Mouse (Mus musculus) limb, embryonic 15.5 days (tissue): ENCODE measurements around the gene Itch. TPM values are rescaled to one million over a fixed set of nuclear protein-coding genes. Genes with fewer than 3 reads are reported as not detected.
A peak's percentile ranks its signal among the peaks of the same experiment; 100 is the strongest.

Experiments used
- ATAC-seq: fragments of 200-750 bp; cut with Nextera tagmentation; 2 replicates; pipeline ENCODE4 v1.8.0; 2017; ENCODE audit warnings: low read depth, moderate TSS enrichment; ENCODE audit not compliant: insufficient number of reproducible peaks, low FRiP score, low TSS enrichment
- H3K27ac ChIP-seq: fragments of 300-500 bp; sonication (generic); 2 replicates; pipeline ENCODE4 v1.5.1; 2015; ENCODE audit warnings: moderate library complexity, mild to moderate bottlenecking, inconsistent platforms
- H3K27me3 ChIP-seq: fragments of 300-500 bp; sonication (generic); 2 replicates; pipeline ENCODE4 v1.6.1; 2015; ENCODE audit warnings: inconsistent platforms
- H3K36me3 ChIP-seq: fragments of 300-500 bp; sonication (generic); 2 replicates; pipeline ENCODE4 v1.6.1; 2015; ENCODE audit warnings: inconsistent platforms
- H3K4me1 ChIP-seq: fragments of 300-500 bp; sonication (generic); 2 replicates; pipeline ENCODE4 v1.6.1; 2015; ENCODE audit warnings: inconsistent platforms
- H3K4me2 ChIP-seq: fragments of 300-500 bp; sonication (generic); 2 replicates; pipeline ENCODE4 v1.6.1; 2015; ENCODE audit warnings: mild to moderate bottlenecking, inconsistent platforms
- H3K4me3 ChIP-seq: fragments of 300-500 bp; sonication (generic); 2 replicates; pipeline ENCODE4 v1.5.1; 2015; ENCODE audit warnings: mild to moderate bottlenecking, inconsistent platforms
- H3K9ac ChIP-seq: fragments of 300-500 bp; sonication (generic); 2 replicates; pipeline ENCODE4 v1.6.1; 2015; ENCODE audit warnings: inconsistent platforms
- H3K9me3 ChIP-seq: fragments of 300-500 bp; sonication (generic); 2 replicates; pipeline ENCODE4 v1.6.1; 2016; ENCODE audit warnings: inconsistent platforms
- WGBS: fragments of 180-500 bp; shearing (Covaris S2); methylation state at CpG from one replicate; pipeline ENCODE4 v1.1.7; 2015; 5-methylcytosine and 5-hydroxymethylcytosine counted together
- polyA plus RNA-seq: library from polyadenylated mRNA; unstranded; fragments of >200 nt; fragmentation: Nextera tagmentation; extraction: Ambion mirVana; gene quantifications from 2 replicates; pipeline ENCODE4 v1.2.1, GENCODE M21; 2015

Itch gene
- polyA plus RNA-seq, 1 experiment from 2014 or later, result 54.9 TPM

GRCm38 (mm10) chr2:155271957-155272356, 138.6 kb downstream of the Itch start:
- no peak overlapping the region for H3K9ac ChIP-seq
- H3K36me3 ChIP-seq, result no peaks in the 10 kb centered on the region
- H3K4me1 ChIP-seq, result peaks cover 9% of the 10 kb centered on the region
- WGBS, result 81% methylated on average over 6 of the region's 6 CpGs
- no peak overlapping the region for H3K27ac ChIP-seq
- no peak overlapping the region for H3K4me2 ChIP-seq
- no peaks in the 10 kb centered on the region for H3K27me3 ChIP-seq
- no peak overlapping the region for H3K4me3 ChIP-seq
- no peaks in the 10 kb centered on the region for H3K9me3 ChIP-seq
- no peak for ATAC-seq

- no peaks in the 10 kb centered on the region for H3K9me3 ChIP-seq
- WGBS, result 59% methylated on average over 10 of the region's 10 CpGs
- no peak overlapping the region for H3K4me2 ChIP-seq
- ATAC-seq, result no peak
- H3K4me1 ChIP-seq, result peaks cover 15% of the 10 kb centered on the region
- H3K27me3 ChIP-seq, result no peaks in the 10 kb centered on the region
- no peak overlapping the region for H3K4me3 ChIP-seq
- H3K36me3 ChIP-seq, result no peaks in the 10 kb centered on the region
- no peak overlapping the region for H3K27ac ChIP-seq
- H3K9ac ChIP-seq, result no peak overlapping the region
These were observed 139.3 kb downstream of the Itch start for GRCm38 (mm10) chr2:155272396-155273170.

GRCm38 (mm10) chr2:155273603-155274002, 140.3 kb downstream of the Itch start:
- WGBS, result 89% methylated on average over 8 of the region's 8 CpGs
- Histone ChIP-seq H3K4me3 (no peak overlapping the region), H3K4me2 (no peak overlapping the region), H3K9ac (no peak overlapping the region), H3K36me3 (no peaks in the 10 kb centered on the region; the same call in 1 of the 2 replicates), H3K9me3 (no peaks in the 10 kb centered on the region), H3K27ac (no peak overlapping the region), H3K27me3 (no peaks in the 10 kb centered on the region), H3K4me1 (peaks cover 17% of the 10 kb centered on the region)
- no peak for ATAC-seq

- ATAC-seq, result peak; percentile 88
- peaks cover 17% of the 10 kb centered on the region for H3K4me1 ChIP-seq
- no peaks in the 10 kb centered on the region for H3K9me3 ChIP-seq
- peak within 1 kb of the TSS; percentile 72 for H3K4me2 ChIP-seq
- peak within 1 kb of the TSS; percentile 95 for H3K27ac ChIP-seq
- H3K9ac ChIP-seq, result peak within 1 kb of the TSS; percentile 97
- peak within 1 kb of the TSS; percentile 98 for H3K4me3 ChIP-seq
- no peaks in the 10 kb centered on the region for H3K27me3 ChIP-seq
- WGBS, result 1% methylated on average over 47 of the region's 47 CpGs
- H3K36me3 ChIP-seq, result peaks cover 11% of the 10 kb centered on the region
These were observed 142.9 kb downstream of the Itch start, which contains the start of gene Map1lc3a for GRCm38 (mm10) chr2:155276195-155276594. Gene Map1lc3a, plus strand, starts transcription at chr2:155276297.

Other genes starting within 250 kb of the Itch start
- gene Eif2s2, start 240.6 kb upstream of the Itch start, polyA plus RNA-seq, result 90.6 and 98.5 TPM in 2 replicates
- 2.9 and 3.7 TPM in 2 replicates for gene Gm14226, start 115.2 kb upstream of the Itch start, polyA plus RNA-seq
- gene Ahcy, start 59.0 kb upstream of the Itch start, polyA plus RNA-seq, result 48.7 and 53.5 TPM in 2 replicates
- 443 and 453 TPM in 2 replicates for gene Dynlrb1, start 103.0 kb downstream of the Itch start, polyA plus RNA-seq
- gene Map1lc3a, start 142.8 kb downstream of the Itch start, polyA plus RNA-seq, result 205 and 220 TPM in 2 replicates
- 41.7 and 45.5 TPM in 2 replicates for gene Pigu, start 223.9 kb downstream of the Itch start, polyA plus RNA-seq
- 16.7 and 20.8 TPM in 2 replicates for gene Trp53inp2, start 247.6 kb downstream of the Itch start, polyA plus RNA-seq